ENCODE assay signal across 11 mouse cellular contexts in the genomic region with DNA sequence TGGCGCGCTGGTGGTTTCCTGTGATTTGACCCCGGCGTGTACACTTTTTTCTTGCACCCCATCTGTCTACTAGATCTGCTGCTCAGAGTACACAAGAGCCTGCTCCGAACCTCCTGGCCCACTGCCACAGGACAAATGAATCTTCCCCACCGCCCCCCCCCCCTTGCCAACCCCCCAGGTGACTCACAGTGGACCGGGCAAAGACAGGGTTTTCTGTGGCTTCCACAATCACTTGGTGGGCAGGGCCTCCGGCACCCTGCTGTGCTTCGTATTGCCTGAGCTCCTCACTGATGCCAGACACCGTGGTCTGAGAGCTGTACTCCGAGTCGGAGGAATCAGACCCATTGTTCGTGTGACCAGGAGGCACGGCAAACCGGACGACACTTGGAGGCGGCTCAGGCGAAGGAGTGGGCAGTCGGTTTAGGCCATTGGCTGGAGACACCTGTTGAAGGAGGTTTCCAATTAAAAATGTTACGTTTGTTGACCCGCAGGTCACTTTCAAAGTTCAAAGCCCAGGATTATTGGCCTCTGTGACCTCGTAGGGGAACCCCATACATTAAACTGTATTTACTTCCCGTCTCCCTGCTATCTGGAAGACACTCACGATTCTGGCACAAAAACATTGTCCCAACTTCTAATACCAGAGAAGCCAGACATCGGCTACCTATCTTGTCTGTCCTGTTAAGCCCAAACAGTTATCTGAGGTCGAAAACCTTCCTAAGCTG. TPM values are rescaled to one million over a fixed set of nuclear protein-coding genes. Genes with fewer than 3 reads are reported as not detected.
DNase-seq lines count a peak whose midpoint lies in the region; ATAC-seq lines count a peak whose summit lies in the region.
"Had no signal": no experiment of that assay in that cellular context is flagged by ENCODE, and none has a peak within 500 bp of the region (broad histone marks: within the 10 kb centered on the region; RNA-seq: fewer than 3 reads in every experiment).

No protein-coding gene starts in this region.

- no peaks in the 10 kb centered on the region for H3K27me3 ChIP-seq in limb, embryonic 11.5 days (ENCODE audit: control insufficient read depth, insufficient read depth, low read length)
- H3K27me3 ChIP-seq: heart, embryonic 13.5 days; limb, embryonic 13.5 days had no signal

- no peak overlapping the region for H3K9ac ChIP-seq in limb, embryonic 11.5 days (ENCODE audit: low read length)
- H3K9ac ChIP-seq: heart, embryonic 13.5 days; limb, embryonic 13.5 days had no signal

- no peak overlapping the region for H3K27ac ChIP-seq in limb, embryonic 11.5 days (replicated peaks; ENCODE audit: low read depth, low read length)
- H3K27ac ChIP-seq: limb, embryonic 13.5 days had no signal

- peaks cover 15% of the 10 kb centered on the region for H3K4me1 ChIP-seq in limb, embryonic 11.5 days (ENCODE audit: control insufficient read depth, insufficient read depth, low read length)

- no peaks in the 10 kb centered on the region for H3K9me3 ChIP-seq in limb, embryonic 11.5 days (ENCODE audit: control insufficient read depth, low read length)
- H3K9me3 ChIP-seq: heart, embryonic 13.5 days; limb, embryonic 13.5 days had no signal

- peaks cover 43% of the 10 kb centered on the region for H3K36me3 ChIP-seq in limb, embryonic 11.5 days (ENCODE audit: control insufficient read depth, insufficient read depth, low read length)

- DNase-seq in embryo, embryonic 10.5 days (ENCODE audit: low spot score): peak; percentile 30
- DNase-seq in embryo, embryonic 11 days: no peak
- DNase-seq in testis, postnatal 10 days (ENCODE audit: low spot score): peak; percentile 76
- no peak for DNase-seq in testis, postnatal 14 days (ENCODE audit: low spot score)
- peak; percentile 28 for DNase-seq in limb, embryonic 11.5 days (ENCODE audit: low spot score)
- DNase-seq in layer of hippocampus, adult 8-10 months (ENCODE audit: low spot score in 2 of 2): no peak
- no peak for DNase-seq in thymus, adult 18-20 months

- ATAC-seq in limb, embryonic 11.5 days (ENCODE audit: insufficient number of reproducible peaks, low FRiP score, low TSS enrichment, low read depth): no peak
- no peak for ATAC-seq in megakaryocyte, adult 5-6 weeks (ENCODE audit: poor library complexity, severe bottlenecking)
- ATAC-seq: CD4-positive, CD25-positive, alpha-beta regulatory T cell, adult 4 months had no signal

- 57% methylated on average over 26 of the region's 26 CpGs for WGBS in limb, embryonic 11.5 days

- H3K4me3 ChIP-seq in limb, embryonic 11.5 days (ENCODE audit: low read depth, low read length): no peak overlapping the region
- H3K4me3 ChIP-seq: heart, embryonic 13.5 days; limb, embryonic 13.5 days had no signal

- no peak overlapping the region for H3K4me2 ChIP-seq in limb, embryonic 11.5 days (ENCODE audit: low read depth, severe bottlenecking)
- H3K4me2 ChIP-seq: heart, embryonic 13.5 days; limb, embryonic 13.5 days had no signal

RNA-seq across cellular contexts. Expression of a gene that starts 16.5 kb away (rescaled TPM):
- polyA plus RNA-seq in limb, embryonic 11.5 days (2014; fragmentation: Nextera tagmentation; extraction: Ambion mirVana): 24.9 and 25.5 TPM in 2 replicates
- total RNA-seq in layer of hippocampus, adult 8-10 months (2022): 10 to 100 TPM in 1 of 4 experiments, 1 to 10 TPM in 3; 6.8 to 10.5 (median 8.4) TPM
- 5.9 and 9.6 TPM in 2 replicates for total RNA-seq in megakaryocyte, adult 5-6 weeks (2015)
- 6.5 and 9.8 TPM in 2 replicates for total RNA-seq in megakaryocyte, adult 5-6 weeks (2017)

RNA-seq across cellular contexts. Expression of a gene that starts 59.9 kb away (rescaled TPM):
- polyA plus RNA-seq in limb, embryonic 11.5 days (2014; fragmentation: Nextera tagmentation; extraction: Ambion mirVana): 25.6 and 27.4 TPM in 2 replicates
- 10 to 100 TPM; 43.2 to 67.4 (median 50.6) TPM for total RNA-seq in layer of hippocampus, adult 8-10 months (2022)
- 3.1 and 3.6 TPM in 2 replicates for total RNA-seq in megakaryocyte, adult 5-6 weeks (2015)
- 2.3 and 2.5 TPM in 2 replicates for total RNA-seq in megakaryocyte, adult 5-6 weeks (2017)

Comparison
In these comparisons a context has a peak if more than half of its experiments do, and no peak if none do; other contexts are left out.
1. DNase-seq: peak in embryo, embryonic 10.5 days (single experiment), testis, postnatal 10 days (single experiment) and limb, embryonic 11.5 days (single experiment); none in embryo, embryonic 11 days (single experiment), testis, postnatal 14 days (single experiment), layer of hippocampus, adult 8-10 months (0 of 2) and thymus, adult 18-20 months (0 of 2).
2. RNA of a gene that starts 59.9 kb away (total RNA-seq): 43.2 to 67.4 TPM in layer of hippocampus, adult 8-10 months; 2.3 to 3.6 TPM in megakaryocyte, adult 5-6 weeks; every median in the first group is over 4 times any median in the second.